Mouse (Mus musculus) liver, embryonic 16.5 days (tissue): Measurements from ENCODE around the gene Trpv2. TPM values are rescaled to one million over a fixed set of nuclear protein-coding genes. Genes with fewer than 3 reads are reported as not detected.
"Not testable (repeated sequence)": the region's sequence is repeated elsewhere in the genome, so short reads cannot be mapped to it uniquely, and the experiment has no call there.

ENCODE experiments used
- ATAC-seq: fragments of 200-750 bp; cut with Nextera tagmentation; 2 replicates; pipeline ENCODE4 v1.8.0; 2017; ENCODE audit warnings: low read depth, mild to moderate bottlenecking, moderate number of reproducible peaks, moderate library complexity
- H3K27ac ChIP-seq: fragments of 300-500 bp; sonication (generic); 2 replicates; pipeline ENCODE4 v1.5.1; 2014; ENCODE audit warnings: mild to moderate bottlenecking, low read length
- H3K27me3 ChIP-seq: fragments of 300-500 bp; sonication (generic); 2 replicates; pipeline ENCODE4 v1.6.1; 2014; ENCODE audit warnings: low read depth, low read length, mixed read lengths; ENCODE audit not compliant: control insufficient read depth, insufficient read depth
- H3K36me3 ChIP-seq: fragments of 300-500 bp; sonication (generic); 2 replicates; pipeline ENCODE4 v1.6.1; 2014; ENCODE audit warnings: mild to moderate bottlenecking; ENCODE audit not compliant: control insufficient read depth, insufficient read depth
- H3K4me1 ChIP-seq: fragments of 300-500 bp; sonication (generic); 2 replicates; pipeline ENCODE4 v1.6.1; 2014; ENCODE audit warnings: low read depth, low read length, mixed read lengths; ENCODE audit not compliant: control insufficient read depth
- H3K4me2 ChIP-seq: fragments of 300-500 bp; sonication (generic); 2 replicates; pipeline ENCODE4 v1.6.1; 2014; ENCODE audit warnings: low read depth, low read length, mixed read lengths
- H3K4me3 ChIP-seq: fragments of 300-500 bp; sonication (generic); 2 replicates; pipeline ENCODE4 v1.5.1; 2014; ENCODE audit warnings: low read depth, mild to moderate bottlenecking, low read length
- H3K9ac ChIP-seq: fragments of 300-500 bp; sonication (generic); 2 replicates; pipeline ENCODE4 v1.6.1; 2014; ENCODE audit warnings: low read depth, low read length
- H3K9me3 ChIP-seq: fragments of 300-500 bp; sonication (generic); replicated peaks from 2 replicates; pipeline ENCODE4 v1.6.1; 2016; ENCODE audit warnings: low read length; ENCODE audit not compliant: control insufficient read depth
- WGBS: fragments of 180-500 bp; shearing (Covaris S2); extraction: QIAGEN DNeasy Blood & Tissue Kit; methylation state at CpG from one replicate; pipeline ENCODE4 v1.1.7; 2014; ENCODE audit not compliant: insufficient replicate concordance; 5-methylcytosine and 5-hydroxymethylcytosine counted together
- polyA plus RNA-seq: library from polyadenylated mRNA; unstranded; fragments of >200 nt; fragmentation: Nextera tagmentation; extraction: Ambion mirVana; gene quantifications from 2 replicates; pipeline ENCODE4 v1.2.1, GENCODE M21; 2015

Trpv2 gene
- polyA plus RNA-seq, 1 experiment from 2014 or later: 5.0 TPM

DNA sequence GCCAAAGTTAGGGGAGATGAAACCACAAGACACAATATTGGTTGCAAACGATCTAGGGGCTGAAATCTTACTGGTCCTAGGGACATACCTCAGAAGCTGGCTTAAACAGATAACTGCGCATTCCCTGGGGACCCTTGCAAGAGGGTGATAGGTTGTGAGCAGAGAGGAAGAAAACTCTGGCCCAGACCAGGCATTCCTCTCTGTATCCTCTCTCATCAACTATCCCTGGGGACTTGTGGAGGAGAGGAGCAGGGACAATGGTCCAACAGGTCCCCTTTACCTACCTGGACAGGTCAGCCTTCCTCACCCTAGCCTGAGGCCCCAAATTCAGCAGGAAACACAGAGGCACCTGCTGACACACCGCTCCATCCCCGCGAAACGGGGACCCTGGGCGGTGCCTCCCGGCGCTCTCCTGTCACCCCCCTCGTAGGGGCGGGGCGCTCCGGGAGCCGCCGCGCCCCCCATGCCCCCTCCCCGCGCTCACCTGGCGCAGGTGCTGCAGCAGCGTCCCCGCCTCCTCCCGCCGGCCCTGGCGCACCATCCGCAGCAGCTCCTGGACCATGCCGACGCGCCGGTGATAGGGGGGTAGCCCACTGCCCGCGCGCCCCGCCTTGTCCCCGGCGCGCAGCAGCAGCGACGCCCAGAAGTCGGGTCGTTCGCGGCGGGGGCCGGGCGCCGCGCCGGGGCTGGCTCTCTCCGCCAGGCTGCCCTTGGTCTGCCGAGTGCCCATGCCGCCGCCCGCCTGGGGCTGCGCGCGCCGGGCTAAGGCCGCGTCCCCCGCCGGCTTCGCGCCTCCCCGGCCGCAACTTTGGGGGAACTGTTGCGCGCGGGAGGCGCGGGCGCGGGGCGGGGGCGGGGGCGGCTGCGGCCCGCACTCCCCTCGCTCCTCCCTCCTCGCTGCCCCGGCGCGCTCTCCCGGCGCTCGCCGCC is 73.6 kb downstream of the Trpv2 start, which contains the start of gene Lrrc75a:
Gene Lrrc75a (minus strand): TSS at position 863 of the 930 bp plus-strand sequence.
- H3K4me2 ChIP-seq: peak within 1 kb of the TSS; percentile 99
- H3K9ac ChIP-seq: peak within 1 kb of the TSS; percentile 74
- H3K27me3 ChIP-seq: peaks cover 9% of the 10 kb centered on the region
- H3K4me1 ChIP-seq: peaks cover 38% of the 10 kb centered on the region
- H3K9me3 ChIP-seq: no peaks in the 10 kb centered on the region
- peak within 1 kb of the TSS; percentile 63 for H3K27ac ChIP-seq
- H3K4me3 ChIP-seq: peak within 1 kb of the TSS; percentile 72
- under 1% methylated on average over 71 of the region's 86 CpGs for WGBS
- no peaks in the 10 kb centered on the region for H3K36me3 ChIP-seq
- no peak; the same call in 1 of the 2 replicates for ATAC-seq

DNA sequence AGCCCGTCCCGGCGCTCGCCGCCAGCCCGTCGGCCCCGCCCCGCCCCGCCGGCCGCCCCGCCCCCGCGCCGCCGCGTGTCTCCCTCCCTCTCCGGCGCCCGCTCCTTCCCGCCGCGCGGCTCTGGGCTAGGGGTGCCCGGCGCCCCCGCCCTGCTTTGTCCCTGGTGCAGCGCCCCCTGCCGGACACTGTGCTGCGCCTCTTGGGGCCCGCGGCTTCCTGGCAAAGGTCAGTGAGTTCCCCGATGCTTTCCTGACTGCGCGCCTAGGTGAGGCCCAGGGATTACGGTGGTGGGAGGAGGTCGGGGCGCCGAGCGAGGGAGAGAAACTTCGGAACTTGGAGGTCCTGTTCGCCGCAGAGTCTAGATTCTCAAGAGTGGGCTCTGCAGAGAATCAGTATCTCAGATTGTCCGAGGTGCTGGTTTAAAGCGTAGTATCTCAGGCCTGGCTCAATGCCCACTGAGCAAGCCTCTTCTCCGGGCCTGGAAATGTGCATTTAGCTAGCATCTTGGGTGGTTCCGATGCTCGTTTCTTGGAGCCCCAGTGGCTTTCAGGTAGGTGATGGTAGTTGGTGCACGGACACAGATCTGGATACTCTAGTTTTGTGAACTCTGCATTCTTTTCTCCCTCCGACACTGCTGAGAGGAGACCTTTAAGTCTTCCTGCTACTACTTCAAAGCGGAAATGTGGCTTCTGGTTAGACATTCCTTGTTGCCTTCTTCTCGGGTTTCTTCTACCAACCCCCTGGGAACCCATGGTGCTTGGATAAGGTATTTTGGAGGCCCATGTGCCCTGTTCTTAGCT is 74.5 kb downstream of the Trpv2 start, which contains the start of gene Mmgt2:
Gene Mmgt2 (plus strand): TSS at position 74 of the 801 bp plus-strand sequence.
- Histone ChIP-seq H3K4me1 (peaks cover 33% of the 10 kb centered on the region), H3K36me3 (no peaks in the 10 kb centered on the region), H3K27ac (peak within 1 kb of the TSS; percentile 63)

DNA sequence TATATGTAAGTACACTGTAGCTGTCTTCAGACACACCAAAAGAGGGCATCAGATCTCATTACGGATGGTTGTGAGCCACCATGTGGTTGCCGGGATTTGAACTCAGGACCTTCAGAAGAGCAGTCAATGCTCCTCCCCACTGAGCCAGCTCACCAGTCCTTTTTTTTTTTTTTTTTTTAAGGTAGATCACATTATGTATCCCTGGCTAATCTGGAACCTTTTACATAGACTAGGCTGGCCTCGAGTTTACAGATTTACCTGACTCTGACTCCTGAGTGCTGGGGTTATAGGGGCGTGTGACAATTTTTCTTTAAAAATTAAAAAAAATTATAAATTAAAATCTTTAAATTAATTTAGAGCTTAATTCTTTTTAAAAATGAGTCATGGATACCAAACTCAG is 75.5 kb downstream of the Trpv2 start:
- H3K4me3 ChIP-seq, H3K27ac ChIP-seq, H3K9ac ChIP-seq, H3K27me3 ChIP-seq, ATAC-seq, H3K4me2 ChIP-seq, H3K9me3 ChIP-seq, H3K36me3 ChIP-seq: not testable (repeated sequence)
- WGBS: 75% methylated on average over 4 of the region's 4 CpGs
- peaks cover 32% of the 10 kb centered on the region for H3K4me1 ChIP-seq

More for the DNA sequence above, 74.5 kb downstream of the Trpv2 start, which contains the start of gene Mmgt2:
- WGBS: under 1% methylated on average over 31 of the region's 53 CpGs
- Histone ChIP-seq H3K4me3 (peak within 1 kb of the TSS; percentile 72), H3K27me3 (peaks cover 9% of the 10 kb centered on the region), H3K9ac (peak within 1 kb of the TSS; percentile 74), H3K4me2 (peak within 1 kb of the TSS; percentile 99), H3K9me3 (no peaks in the 10 kb centered on the region)
- ATAC-seq: peak; percentile 89

Other genes starting within 250 kb of the Trpv2 start
- 3.0 and 3.5 TPM in 2 replicates for gene Pigl, start 116.0 kb upstream of the Trpv2 start, polyA plus RNA-seq
- 18.4 and 22.7 TPM in 2 replicates for gene Ncor1, start 115.9 kb upstream of the Trpv2 start, polyA plus RNA-seq
- gene Cenpv, start 35.2 kb upstream of the Trpv2 start, polyA plus RNA-seq: 4.5 and 7.2 TPM in 2 replicates
- gene Ubb, start 23.3 kb upstream of the Trpv2 start, polyA plus RNA-seq: 1,628 and 1,645 TPM in 2 replicates
- 0.72 and 1.0 TPM in 2 replicates for gene Lrrc75a, start 74.0 kb downstream of the Trpv2 start, polyA plus RNA-seq
- 6.9 and 9.0 TPM in 2 replicates for gene Mmgt2, start 74.2 kb downstream of the Trpv2 start, polyA plus RNA-seq
- gene Zfp287, start 157.4 kb downstream of the Trpv2 start, polyA plus RNA-seq: 0.60 and 0.68 TPM in 2 replicates
- not detected in 2 replicates for gene Gm10428, start 178.6 kb downstream of the Trpv2 start, polyA plus RNA-seq
- gene Zfp286, start 215.0 kb downstream of the Trpv2 start, polyA plus RNA-seq: 0.66 and 1.0 TPM in 2 replicates
- 0.77 and 0.83 TPM in 2 replicates for gene Trim16, start 245.7 kb downstream of the Trpv2 start, polyA plus RNA-seq